Mouse (Mus musculus) T-helper 1 cell (primary cell): ENCODE measurements around the gene Spock1.

Experiments
- in situ Hi-C: fragments of 300-600 bp; cut with MboI, MseI; formaldehyde crosslinking; loops from one replicate; pipeline ENCODE4 v1.15.1; 2025; ENCODE audit warnings: high pct_unique_total_duplicates

Gene Spock1

DNA sequence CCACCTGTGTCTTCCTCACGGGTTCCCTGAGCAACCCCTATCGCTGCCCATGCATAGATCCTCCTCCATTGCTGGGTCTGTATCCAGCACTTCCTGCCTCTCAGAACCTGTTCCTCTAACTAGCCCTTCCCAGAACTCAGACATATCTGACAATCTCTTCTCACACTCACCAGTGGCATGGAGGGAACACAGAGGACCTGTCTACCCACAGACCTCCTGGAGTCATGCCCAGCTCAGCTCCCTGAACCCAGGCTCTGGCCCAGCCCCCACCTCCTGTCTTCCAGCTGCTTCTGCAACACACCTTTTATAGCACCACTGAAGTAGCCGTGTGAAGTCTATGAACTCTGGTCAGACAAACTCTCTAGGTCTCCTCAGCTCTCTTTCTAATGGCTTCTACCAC, 101.3 kb downstream of the Spock1 start:
- in situ Hi-C loops = no loop called here

DNA sequence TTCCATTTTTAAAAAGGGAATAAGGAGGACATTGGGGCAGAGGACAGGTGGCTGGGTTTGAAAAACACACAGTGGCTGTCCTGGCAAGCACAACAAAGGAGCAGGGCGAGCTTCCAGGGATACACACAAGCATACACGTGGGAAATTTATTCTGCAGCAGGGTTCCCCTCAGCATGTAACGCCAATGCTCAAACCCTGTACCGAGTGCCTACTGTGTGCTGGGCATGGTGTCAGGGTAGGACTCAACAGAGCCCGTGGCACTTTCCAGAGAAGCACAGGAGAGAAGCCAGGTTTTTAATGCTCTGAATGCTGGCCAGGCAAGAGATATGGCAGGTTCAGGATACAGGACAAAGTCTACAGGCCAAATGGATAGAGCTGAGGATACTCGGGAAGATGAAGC, 101.8 kb downstream of the Spock1 start:
- in situ Hi-C loops = no loop called here

DNA sequence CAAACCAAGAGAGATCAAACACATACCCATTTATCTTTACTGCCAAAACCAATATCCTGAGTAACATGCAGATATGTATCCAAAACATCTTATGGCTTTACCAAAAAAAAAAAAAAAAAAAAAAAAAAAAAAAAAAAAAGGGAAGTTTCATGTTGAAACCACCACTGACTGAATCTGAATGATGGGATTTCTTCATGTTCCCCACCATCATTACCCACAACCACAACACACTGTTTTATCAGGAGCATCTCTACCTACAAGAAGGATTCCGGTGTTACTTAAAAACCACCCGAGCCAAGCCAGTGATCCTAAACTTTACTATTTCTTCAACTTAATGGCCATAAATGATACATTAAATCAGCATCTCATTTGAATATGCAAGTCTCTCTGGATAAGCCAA, 109.5 kb downstream of the Spock1 start:
- in situ Hi-C loops = no loop called here

DNA sequence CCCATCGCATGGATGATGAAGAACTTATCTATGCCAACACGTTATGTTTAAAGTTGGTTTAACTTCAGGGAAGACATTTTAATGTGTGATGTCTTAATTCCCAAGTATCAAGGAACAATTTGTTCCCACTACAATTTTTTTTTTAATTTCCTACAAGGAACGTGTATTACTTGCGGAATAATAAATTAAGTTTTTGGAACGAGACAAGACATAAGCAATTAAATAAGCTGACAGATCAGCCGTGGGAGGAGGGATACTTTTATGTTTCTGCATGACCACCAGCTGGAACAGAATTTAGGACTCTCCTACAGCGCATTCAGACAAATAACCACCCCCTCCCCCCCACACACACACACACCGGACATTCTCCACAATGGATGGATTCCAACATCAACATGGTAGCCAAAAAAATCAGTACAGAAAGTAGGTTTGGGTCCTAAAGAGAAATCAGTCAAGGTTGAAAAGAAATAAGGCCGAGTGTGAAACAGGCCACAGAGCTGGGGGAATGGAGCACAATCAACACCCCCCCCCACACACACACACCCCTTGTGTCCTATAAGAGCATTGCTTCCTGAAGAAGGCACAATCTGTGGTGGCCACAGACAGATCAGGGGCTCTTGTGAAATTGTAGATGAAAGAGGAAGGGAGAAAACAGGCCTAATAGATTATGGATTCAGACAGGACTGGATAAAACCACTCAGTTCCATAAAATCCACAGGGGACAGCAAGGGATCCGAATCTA, 111.0 kb downstream of the Spock1 start:
- in situ Hi-C loops = no loop called here

DNA sequence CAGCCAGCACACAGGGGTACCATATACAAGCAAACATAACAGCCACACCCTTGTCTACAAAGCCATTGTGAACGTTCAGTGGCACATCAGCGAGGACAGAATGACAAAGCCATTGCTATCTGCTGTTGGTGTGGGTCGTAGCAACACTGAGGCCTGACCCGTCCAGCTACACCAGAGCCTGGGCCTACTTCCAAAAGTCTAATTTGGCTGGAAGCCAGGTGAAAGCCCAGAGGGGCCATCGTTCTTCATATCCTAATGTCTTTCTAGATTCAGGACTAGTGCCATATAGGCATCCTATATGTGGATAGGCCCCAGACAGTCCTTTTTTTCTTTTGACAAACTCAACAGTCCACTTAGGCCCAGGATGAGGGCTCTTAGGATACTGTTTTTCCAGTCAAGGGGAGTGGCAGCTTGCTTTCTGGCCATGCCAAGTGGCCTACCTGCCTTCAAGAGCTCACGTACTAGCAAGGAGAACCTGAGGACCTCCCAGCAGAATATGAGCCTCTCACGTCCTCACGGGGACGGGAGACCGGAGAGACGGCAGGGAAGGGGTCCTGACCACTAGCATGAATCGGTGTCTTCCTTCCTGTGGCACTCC, 114.4 kb downstream of the Spock1 start:
- in situ Hi-C loops = no loop called here

DNA sequence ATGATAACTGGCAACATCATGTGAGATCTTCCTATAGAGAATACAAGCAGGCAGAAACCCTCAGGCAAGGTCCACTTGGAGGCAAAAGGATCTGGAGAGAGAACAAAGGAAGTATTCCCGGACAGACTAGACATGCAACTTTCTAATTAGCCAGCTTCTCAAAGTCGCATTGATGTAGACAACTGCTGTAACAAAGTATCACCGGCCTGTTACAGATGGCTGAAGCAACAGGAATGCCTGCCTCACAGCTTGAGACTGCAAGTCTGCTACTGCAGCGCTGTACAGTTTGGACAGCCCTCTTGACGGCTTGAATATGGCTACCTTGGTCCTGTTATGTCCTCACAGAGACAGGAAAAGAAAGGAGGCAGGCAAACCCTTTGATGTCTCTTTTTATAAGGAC, 118.3 kb downstream of the Spock1 start:
- in situ Hi-C loops = no loop called here

DNA sequence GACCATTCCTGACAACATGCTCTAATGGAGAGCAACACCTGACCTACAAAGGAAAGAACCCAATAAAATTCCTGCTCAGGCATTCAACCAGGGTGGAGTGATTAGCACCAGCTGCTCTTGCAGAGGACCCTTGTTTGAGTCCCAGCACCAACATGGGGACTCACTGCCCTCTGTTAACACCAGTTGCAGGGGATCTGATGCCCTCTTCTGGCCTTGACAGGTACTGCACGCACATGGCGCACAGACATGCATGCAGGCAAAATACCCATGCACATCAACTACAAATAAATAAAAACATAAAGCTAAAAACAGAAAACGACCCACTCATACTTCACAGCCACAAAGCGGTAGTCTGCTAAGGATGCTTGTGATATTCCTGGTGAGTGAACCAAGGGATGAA, 119.8 kb downstream of the Spock1 start:
- in situ Hi-C loops = no loop called here

DNA sequence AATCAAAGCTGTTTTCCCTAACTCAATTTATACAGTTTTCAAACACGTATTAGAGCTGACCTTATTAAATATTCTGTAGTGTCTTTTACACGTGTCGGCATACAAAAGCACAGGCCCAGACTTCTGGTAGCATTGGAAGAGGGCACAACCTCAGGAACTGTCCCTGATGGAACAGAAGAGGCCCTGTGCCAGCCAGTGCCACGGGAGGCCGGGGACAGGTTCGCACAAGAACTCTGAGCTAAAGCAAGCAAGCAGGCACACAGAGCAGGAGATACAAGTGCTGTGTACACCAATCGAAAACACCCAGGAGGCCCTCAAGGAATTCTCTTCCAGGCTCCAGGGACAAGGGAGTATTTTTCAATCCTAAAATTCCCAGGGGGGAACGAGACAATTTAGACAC, 121.9 kb downstream of the Spock1 start:
- in situ Hi-C loops = no loop called here

DNA sequence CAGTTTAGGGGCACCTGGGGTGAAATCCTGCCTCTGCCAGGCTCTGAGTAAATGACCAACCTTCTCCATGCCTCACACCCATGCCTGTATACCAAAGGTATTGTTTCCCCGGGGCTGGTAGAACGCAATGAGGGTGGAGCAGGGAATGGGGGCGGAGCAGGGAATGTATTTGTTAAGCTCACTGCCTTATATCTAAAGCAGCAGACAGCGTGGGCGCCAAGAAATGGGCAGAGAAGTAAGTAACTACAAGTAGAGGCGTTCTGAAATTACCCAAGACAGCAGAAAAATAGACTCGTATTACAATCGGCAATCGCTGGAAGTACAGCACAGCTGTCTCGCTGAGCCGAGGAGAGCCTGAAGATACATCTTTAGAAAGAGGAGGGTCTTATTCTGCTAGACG, 125.2 kb downstream of the Spock1 start:
- in situ Hi-C loops = no loop called here

DNA sequence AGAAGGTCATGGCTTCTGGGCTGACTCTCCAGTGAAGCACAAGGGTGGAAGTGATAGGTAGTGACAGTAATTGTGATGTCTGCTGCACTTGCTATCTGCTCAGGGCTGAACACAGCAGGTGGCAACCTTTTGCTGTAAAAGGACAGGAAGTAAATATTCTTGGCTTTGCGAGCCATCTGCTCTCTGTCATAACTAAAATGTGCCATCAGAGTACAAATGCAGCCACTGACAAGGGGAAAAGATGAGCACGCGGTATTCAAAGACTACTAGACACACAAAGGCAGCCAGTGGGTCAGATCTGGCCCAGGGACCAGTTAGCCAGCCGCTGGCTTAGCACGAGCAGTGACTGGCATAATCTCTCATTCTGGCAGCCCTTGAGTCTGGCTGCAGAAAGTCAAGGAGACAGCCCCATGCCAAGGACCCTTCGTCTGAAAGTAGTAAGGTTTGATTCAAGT, 126.0 kb downstream of the Spock1 start:
- in situ Hi-C loops = no loop called here

DNA sequence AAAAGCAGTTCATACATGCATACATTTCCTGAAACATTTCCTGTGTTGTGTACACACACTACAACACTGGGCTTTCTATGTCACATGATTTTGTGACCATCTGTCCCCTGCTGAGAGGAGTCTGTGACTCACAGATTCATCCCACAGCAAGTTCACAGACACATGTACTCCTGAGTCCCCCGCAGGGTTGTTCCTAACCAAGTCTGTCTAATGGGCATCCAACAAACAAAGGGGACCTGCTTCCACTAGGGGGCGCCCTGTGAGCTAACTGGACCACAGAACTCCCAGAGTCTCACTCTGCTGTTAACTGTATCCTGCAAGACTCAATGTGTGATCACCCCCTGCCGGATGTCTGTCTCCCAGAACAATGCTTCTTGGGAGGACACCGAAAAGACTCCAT, 129.0 kb downstream of the Spock1 start:
- in situ Hi-C loops = no loop called here

DNA sequence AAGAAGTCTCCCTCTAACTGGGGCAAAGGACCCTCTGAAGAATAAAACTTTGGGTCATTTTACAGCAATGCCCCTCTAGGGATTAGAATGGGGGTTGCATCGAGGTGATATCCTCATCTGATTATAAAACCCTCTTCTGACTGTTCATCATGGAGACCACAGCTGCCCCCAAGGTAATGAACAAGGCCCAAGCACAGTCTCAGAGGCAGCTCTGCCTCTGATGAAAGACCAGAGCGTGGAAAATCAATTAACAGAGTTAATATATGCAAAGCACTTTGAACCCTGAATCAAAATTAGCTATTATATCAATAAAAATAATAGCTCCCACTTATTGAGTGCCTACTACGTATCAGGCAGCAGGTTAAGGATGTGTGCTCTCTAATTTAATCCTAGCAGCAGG, 129.6 kb downstream of the Spock1 start:
- in situ Hi-C loops = no loop called here

DNA sequence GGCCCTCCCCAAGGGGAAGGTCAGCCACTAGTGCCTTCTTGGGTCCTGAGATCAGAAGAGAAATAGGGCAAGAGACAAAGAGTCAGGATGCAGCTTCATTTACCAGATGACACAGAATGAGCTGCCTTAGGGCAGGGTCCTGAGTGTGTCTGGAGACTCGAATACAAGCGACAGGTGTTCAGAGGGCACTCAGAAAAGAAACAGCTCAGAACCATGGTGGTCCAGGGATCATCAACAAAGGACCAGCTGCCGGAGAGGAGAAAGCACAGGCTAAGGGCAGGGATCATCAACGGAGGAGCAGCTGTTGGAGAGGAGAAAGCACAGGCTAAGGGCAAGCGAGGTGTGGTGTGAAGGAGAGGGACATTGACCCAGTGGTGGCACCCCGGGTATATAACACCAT, 136.1 kb downstream of the Spock1 start:
- in situ Hi-C loops = no loop called here

DNA sequence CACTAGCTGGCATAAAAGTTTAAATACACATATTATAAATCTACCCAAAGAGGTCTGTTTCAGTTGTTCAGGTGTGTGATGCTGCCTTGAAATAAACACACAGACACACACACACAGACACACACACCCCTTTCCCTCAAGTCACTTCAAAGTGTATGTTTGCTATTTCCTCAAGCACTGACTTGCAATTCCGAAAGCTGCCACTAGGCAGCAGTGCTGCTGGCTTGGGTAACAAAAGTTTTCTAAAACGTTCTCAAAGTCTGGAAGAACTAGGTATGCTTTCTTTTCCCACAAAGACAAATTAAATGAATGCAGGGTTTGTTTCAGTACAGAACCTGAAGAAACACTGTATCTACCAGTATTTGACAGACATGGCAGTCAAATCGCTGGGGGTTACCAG, 141.4 kb downstream of the Spock1 start:
- in situ Hi-C loops = no loop called here

DNA sequence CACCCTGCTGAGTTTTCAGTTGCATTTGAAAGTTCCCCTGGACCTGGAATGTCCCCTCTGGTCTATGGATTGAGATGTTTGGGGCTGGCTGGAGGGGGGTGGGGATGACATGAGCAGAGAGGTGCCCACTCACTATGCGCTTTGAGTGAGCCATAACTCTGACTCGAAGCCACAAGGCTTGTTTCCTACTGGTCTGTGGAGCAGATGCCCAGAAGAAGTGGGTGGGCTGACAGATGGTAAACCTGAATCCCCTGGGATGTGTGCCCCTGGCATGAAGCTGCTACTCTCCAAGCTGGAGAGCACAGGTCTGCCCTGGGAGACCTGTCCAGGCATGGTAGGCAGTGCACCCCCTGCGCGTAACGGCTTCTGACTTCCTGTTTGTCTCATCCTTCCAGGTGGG, 147.0 kb downstream of the Spock1 start:
- in situ Hi-C loops = no loop called here

DNA sequence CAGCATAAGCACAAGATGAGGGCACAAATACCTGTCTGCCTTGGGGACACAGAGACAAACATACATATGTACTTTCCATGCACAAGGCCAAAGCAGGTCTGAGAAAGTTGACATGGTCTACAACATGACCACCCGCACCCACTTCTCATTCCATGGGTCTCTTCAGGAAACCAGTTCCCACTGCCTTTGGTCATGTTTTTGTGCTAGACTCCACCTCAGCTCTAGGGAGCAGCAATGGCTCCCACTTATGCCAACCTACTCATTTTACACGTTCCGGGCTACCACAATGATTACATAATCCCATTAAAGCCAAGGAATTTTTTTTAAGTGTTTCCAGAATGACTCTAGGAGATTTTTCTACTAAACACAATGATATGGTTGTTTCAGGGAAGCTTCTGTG, 147.5 kb downstream of the Spock1 start:
- in situ Hi-C loops = no loop called here

DNA sequence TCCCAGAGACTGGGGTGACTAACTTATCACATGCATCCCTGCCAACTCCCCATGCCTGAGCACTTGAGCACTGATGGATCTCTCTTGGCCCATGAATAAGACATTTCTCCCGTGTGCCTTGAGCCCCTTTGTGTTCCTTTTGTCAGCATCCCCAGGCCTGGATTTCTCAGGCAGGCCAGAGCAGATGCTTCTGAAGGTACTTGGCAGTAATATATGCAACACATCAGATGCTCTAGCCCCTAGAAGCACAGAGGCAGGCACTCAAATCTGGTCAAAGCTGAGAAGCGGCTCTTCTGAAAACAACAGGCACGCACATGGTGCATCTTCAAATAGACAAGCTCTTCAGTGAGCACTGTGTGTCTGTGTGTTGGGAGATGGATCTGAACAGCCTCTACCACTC, 151.8 kb downstream of the Spock1 start:
- in situ Hi-C loops = no loop called here

DNA sequence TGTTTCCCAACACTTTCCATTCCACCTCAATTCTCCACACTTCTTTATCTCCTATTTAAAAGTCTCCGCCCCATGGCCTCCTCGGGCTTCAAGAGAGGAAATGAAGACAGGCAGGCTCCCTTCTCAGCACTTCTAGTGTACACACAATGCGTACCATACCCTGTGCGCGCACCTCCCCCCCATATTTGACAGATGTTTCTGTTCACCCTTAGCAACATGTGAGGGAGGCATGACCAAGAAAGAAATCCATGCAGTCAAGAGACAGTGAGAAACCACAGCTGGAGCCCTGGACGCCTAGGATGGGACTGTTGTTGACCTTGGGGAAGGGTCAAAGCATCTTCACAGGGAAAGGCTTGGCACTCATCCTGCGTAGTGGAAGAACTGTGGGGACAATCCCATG, 157.3 kb downstream of the Spock1 start:
- in situ Hi-C loops = no loop called here

DNA sequence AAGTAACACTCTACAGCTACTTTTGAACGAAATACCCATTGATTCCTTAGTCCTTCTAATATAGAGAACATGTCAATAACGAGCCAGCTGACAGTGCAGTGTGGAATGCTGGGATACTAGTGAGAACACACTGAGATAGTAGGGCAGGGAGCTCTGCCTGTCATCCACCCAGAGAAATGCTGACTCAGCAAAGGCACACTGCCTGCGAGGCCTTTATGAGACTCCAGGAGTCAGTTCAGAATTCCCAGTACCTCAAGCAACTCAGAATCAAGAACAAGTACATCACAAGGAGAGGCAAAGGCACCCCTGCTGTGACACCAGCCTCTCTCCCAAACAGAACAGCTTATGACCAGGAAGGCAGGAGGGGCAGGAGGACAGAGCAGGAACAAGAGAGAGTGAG, 163.5 kb downstream of the Spock1 start:
- in situ Hi-C loops = no loop called here

DNA sequence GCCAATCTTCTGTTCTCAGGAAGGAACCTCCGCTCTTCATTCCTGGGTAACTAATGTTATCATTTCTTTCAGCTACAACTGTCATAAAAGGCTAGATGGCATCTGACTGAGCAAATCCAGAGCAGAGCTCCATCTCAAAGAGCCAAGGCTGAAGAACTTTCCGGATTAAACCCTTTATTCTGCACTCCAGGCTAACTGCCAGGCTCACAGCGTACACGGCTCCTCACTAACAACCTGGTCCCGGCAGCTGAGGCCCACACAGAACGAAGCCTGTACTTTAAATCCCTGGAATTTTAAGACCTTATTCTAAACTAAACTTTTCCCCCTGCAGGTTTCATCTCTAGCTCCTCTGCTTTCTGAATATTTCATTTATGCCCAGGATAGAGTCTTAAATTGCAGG, 166.9 kb downstream of the Spock1 start:
- in situ Hi-C loops = no loop called here

DNA sequence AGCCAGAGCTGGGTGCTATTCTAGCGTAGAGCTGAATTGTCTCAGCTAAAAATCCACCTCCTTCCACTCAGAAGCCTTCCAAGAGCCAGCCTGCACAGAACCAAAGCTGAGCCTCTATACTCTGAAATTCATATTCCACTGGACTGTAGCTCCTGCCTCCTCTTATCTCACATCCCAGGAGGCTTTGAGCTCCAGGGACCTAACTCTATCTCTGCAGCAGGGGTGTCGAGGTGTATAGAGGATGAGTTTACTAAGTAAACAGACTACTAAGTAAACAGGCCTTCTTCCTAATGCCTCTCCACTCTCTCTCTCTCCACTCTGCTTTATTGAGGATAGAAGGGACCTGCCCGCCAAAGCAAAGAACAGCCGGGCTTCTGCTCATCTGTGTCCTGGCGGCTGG, 167.7 kb downstream of the Spock1 start:
- in situ Hi-C loops = no loop called here

DNA sequence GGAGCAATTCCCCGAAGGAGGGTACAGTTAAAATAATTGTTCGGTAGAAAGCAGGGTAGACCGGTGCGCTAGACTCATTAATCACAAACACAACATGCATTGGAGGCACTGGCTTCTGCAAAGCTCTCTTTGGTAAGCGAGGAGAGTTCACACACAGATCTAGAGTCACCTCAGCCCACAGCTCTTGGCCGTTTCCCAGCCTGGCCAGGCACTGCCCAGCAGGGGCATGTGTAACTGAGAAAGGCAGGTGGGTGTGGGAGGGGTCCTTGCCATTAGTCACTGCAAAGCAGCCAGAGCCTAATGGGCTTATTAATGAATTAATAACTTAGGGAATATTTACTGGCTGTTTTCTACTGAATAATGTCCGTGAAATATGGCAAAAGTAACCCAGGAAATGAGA, 172.1 kb downstream of the Spock1 start:
- in situ Hi-C loops = no loop called here

DNA sequence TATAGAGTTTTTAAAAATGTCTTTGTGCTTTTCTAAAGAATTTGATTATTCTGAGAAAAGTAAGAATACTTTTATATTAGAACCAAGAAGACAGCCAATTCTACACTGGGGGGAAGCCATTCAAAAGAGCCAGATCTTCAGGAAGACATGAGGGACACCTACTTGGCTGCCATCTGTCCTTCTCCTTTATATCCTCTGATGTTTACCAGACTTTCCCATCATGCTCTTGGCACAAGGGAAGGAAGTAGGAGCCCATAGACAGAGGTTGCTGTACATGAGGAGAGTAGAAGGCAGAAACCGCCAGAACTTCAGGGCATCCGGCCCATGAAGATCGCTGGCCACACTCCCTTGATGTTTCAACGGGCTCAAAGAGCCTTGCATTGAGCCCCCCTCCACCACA, 173.6 kb downstream of the Spock1 start:
- in situ Hi-C loops = no loop called here

DNA sequence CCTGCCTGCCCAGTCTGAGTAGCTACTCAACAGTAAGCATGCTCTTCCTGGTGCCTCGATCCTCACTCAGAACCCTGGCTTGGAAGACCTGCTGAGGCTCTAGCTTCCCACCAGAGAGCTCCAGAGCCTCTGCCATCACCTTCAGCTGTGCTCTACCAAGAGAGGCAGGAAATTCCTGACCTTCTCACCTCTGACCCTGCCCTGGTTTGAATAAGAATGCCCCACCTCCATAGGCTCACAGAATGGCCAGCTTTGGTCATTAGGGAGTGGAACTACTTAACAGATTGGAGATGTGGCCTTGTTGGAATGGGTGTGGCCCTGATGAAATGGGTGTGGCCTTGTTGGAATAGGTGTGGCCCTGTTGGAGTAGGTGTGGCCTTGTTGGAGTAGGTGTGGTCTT, 174.6 kb downstream of the Spock1 start:
- in situ Hi-C loops = no loop called here
